Mouse (Mus musculus) left cerebral cortex, adult 11 months (tissue): ENCODE data around the gene Cacng1.

Experiments
- DNase-seq: peaks from one replicate; pipeline ENCODE4 v3.0.0; 2022; ENCODE audit warnings: low spot score

Gene Cacng1

DNA sequence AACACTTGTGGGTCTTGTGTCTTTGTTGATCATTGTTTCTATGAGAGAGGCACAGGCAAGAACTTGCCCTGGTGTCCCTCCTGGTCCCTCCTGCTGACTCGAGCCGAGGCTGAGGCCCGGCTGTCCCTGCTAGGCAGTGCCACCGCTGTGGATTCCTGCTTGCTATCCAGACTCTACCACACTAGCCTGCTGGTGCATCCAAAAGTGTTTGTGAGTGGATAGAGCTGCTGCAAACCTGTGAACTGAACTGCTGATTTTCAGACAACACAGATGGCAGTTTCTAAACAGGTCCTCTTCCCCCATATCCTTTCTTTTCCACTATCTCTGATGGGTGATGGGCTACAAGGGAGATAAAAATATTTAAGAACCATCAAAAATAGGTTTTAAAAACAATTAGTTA is 60.8 kb downstream of the Cacng1 start:
- no peak for DNase-seq
